Mouse (Mus musculus) kidney, postnatal 0 days (tissue): Measurements from ENCODE around the gene Vegfa. TPM values are rescaled to one million over a fixed set of nuclear protein-coding genes. Genes with fewer than 3 reads are reported as not detected.

Experiments used
- ATAC-seq: fragments of 200-750 bp; cut with Nextera tagmentation; replicated peaks from 2 replicates; pipeline ENCODE4 v1.8.0; 2017; ENCODE audit warnings: low read depth, moderate number of reproducible peaks, moderate TSS enrichment, moderate library complexity; ENCODE audit not compliant: low FRiP score
- DNase-seq: peaks from one replicate; pipeline ENCODE4 v3.0.0-alpha.2; 2016; ENCODE audit warnings: low spot score
- H3K27ac ChIP-seq: fragments of 300-500 bp; sonication (generic); 2 replicates; pipeline ENCODE4 v1.5.1; 2014; ENCODE audit warnings: mild to moderate bottlenecking
- H3K27me3 ChIP-seq: fragments of 300-500 bp; sonication (generic); 2 replicates; pipeline ENCODE4 v1.6.1; 2014; ENCODE audit warnings: low read length, mixed read lengths; ENCODE audit not compliant: insufficient read depth
- H3K36me3 ChIP-seq: fragments of 300-500 bp; sonication (generic); 2 replicates; pipeline ENCODE4 v1.6.1; 2014; ENCODE audit warnings: low read length, mixed read lengths; ENCODE audit not compliant: insufficient read depth
- H3K4me1 ChIP-seq: fragments of 300-500 bp; sonication (generic); replicated peaks from 2 replicates; pipeline ENCODE4 v1.6.1; 2014; ENCODE audit warnings: antibody characterized with exemption, low read length, mixed read lengths; ENCODE audit not compliant: insufficient read depth
- H3K4me2 ChIP-seq: fragments of 300-500 bp; sonication (generic); 2 replicates; pipeline ENCODE4 v1.6.1; 2014; ENCODE audit warnings: mild to moderate bottlenecking, low read length, moderate library complexity, mixed read lengths
- H3K4me3 ChIP-seq: fragments of 300-500 bp; sonication (generic); replicated peaks from 2 replicates; pipeline ENCODE4 v1.5.1; 2014; ENCODE audit warnings: low read depth, low read length
- H3K9ac ChIP-seq: fragments of 300-500 bp; sonication (generic); 2 replicates; pipeline ENCODE4 v1.6.1; 2014; ENCODE audit warnings: low read depth, low read length
- H3K9me3 ChIP-seq: fragments of 300-500 bp; sonication (generic); replicated peaks from 2 replicates; pipeline ENCODE4 v1.6.1; 2016; ENCODE audit warnings: low read length, inconsistent platforms, mixed read lengths
- CTCF ChIP-seq: IDR thresholded peaks from 2 replicates; pipeline ENCODE4 v1.5.1; 2016; ENCODE audit warnings: antibody characterized with exemption, low read depth, mild to moderate bottlenecking, moderate library complexity
- WGBS: fragments of 180-500 bp; shearing (Covaris S2); extraction: QIAGEN DNeasy Blood & Tissue Kit; methylation state at CpG from one replicate; pipeline ENCODE4 v1.1.7; 2014; 5-methylcytosine and 5-hydroxymethylcytosine counted together
- polyA plus RNA-seq: library from polyadenylated mRNA; unstranded; fragments of >200 nt; fragmentation: Nextera tagmentation; extraction: Ambion mirVana; gene quantifications from 2 replicates; pipeline ENCODE4 v1.2.1, GENCODE M21; 2015

The Vegfa gene
- polyA plus RNA-seq, 1 experiment from 2014 or later, result 6.3 TPM

GRCm38 (mm10) chr17:46025207-46025606, 7.0 kb downstream of the Vegfa start:
- Histone ChIP-seq H3K27me3 (no peaks in the 10 kb centered on the region), H3K4me2 (no peak overlapping the region), H3K27ac (no peak overlapping the region), H3K36me3 (peaks cover 53% of the 10 kb centered on the region), H3K9ac (no peak overlapping the region), H3K4me3 (no peak overlapping the region), H3K4me1 (peaks cover 32% of the 10 kb centered on the region), H3K9me3 (no peaks in the 10 kb centered on the region)
- 90% methylated on average over 15 of the region's 15 CpGs for WGBS
- TF ChIP-seq CTCF, result no peak
- DNase-seq (no peak), ATAC-seq (no peak)

GRCm38 (mm10) chr17:46024192-46024591, 8.0 kb downstream of the Vegfa start:
- H3K4me2 ChIP-seq, result no peak overlapping the region
- DNase-seq (no peak), ATAC-seq (no peak)
- H3K27me3 ChIP-seq, result no peaks in the 10 kb centered on the region
- H3K9ac ChIP-seq, result no peak overlapping the region
- peaks cover 63% of the 10 kb centered on the region for H3K36me3 ChIP-seq
- H3K4me1 ChIP-seq, result peaks cover 27% of the 10 kb centered on the region
- no peak overlapping the region for H3K4me3 ChIP-seq
- TF ChIP-seq CTCF, result no peak
- no peak overlapping the region for H3K27ac ChIP-seq
- H3K9me3 ChIP-seq, result no peaks in the 10 kb centered on the region
- WGBS, result 88% methylated on average over 5 of the region's 5 CpGs

GRCm38 (mm10) chr17:46023572-46023971, 8.6 kb downstream of the Vegfa start:
- WGBS, result 91% methylated on average over 8 of the region's 8 CpGs
- Histone ChIP-seq H3K4me1 (peaks cover 21% of the 10 kb centered on the region), H3K27me3 (no peaks in the 10 kb centered on the region), H3K4me2 (no peak overlapping the region), H3K9me3 (no peaks in the 10 kb centered on the region), H3K9ac (no peak overlapping the region), H3K36me3 (peaks cover 67% of the 10 kb centered on the region), H3K27ac (no peak overlapping the region), H3K4me3 (no peak overlapping the region)
- no peak for TF ChIP-seq CTCF
- ATAC-seq, result no peak
- DNase-seq, result no peak

GRCm38 (mm10) chr17:46022934-46023333, 9.2 kb downstream of the Vegfa start:
- Histone ChIP-seq H3K4me1 (peaks cover 15% of the 10 kb centered on the region), H3K27ac (no peak overlapping the region), H3K4me3 (no peak overlapping the region), H3K27me3 (no peaks in the 10 kb centered on the region), H3K36me3 (peaks cover 68% of the 10 kb centered on the region), H3K9ac (no peak overlapping the region), H3K4me2 (no peak overlapping the region), H3K9me3 (no peaks in the 10 kb centered on the region)
- WGBS, result 77% methylated on average over 6 of the region's 6 CpGs
- no peak for TF ChIP-seq CTCF
- DNase-seq (no peak), ATAC-seq (no peak)

- DNase-seq (no peak), ATAC-seq (no peak)
- Histone ChIP-seq H3K4me2 (no peak overlapping the region), H3K4me3 (no peak overlapping the region), H3K36me3 (peaks cover 72% of the 10 kb centered on the region), H3K9ac (no peak overlapping the region), H3K27ac (no peak overlapping the region), H3K27me3 (no peaks in the 10 kb centered on the region), H3K4me1 (peaks cover 11% of the 10 kb centered on the region), H3K9me3 (no peaks in the 10 kb centered on the region)
- no peak for TF ChIP-seq CTCF
- WGBS, result 72% methylated on average over 4 of the region's 4 CpGs
Observed at GRCm38 (mm10) chr17:46022427-46022826, 9.7 kb downstream of the Vegfa start.

GRCm38 (mm10) chr17:46021760-46022159, 10.4 kb downstream of the Vegfa start:
- Histone ChIP-seq H3K9ac (no peak overlapping the region), H3K9me3 (no peaks in the 10 kb centered on the region), H3K4me2 (no peak overlapping the region), H3K27me3 (no peaks in the 10 kb centered on the region), H3K4me1 (0 out of 2 replicates have a peak, but pooled peaks cover 4% of the 10 kb centered on the region), H3K4me3 (no peak overlapping the region), H3K27ac (no peak overlapping the region), H3K36me3 (peaks cover 72% of the 10 kb centered on the region)
- DNase-seq (no peak), ATAC-seq (no peak)
- WGBS, result 88% methylated on average over 9 of the region's 9 CpGs
- no peak for TF ChIP-seq CTCF

- no peak for DNase-seq
- Histone ChIP-seq H3K27me3 (no peaks in the 10 kb centered on the region), H3K4me1 (no peaks in the 10 kb centered on the region), H3K9ac (no peak overlapping the region), H3K4me3 (no peak overlapping the region), H3K4me2 (no peak overlapping the region), H3K9me3 (no peaks in the 10 kb centered on the region), H3K27ac (no peak overlapping the region), H3K36me3 (peaks cover 72% of the 10 kb centered on the region)
- WGBS, result 93% methylated on average over 7 of the region's 7 CpGs
- no peak for ATAC-seq
- TF ChIP-seq CTCF, result no peak
Observed at GRCm38 (mm10) chr17:46021173-46021572, 11.0 kb downstream of the Vegfa start.
